Mouse (Mus musculus) layer of hippocampus, postnatal 36 days (tissue): ENCODE data around the gene Rras. TPM values are rescaled to one million over a fixed set of nuclear protein-coding genes. Genes with fewer than 3 reads are reported as not detected.

Source experiments
- DNase-seq, 2 experiments: peaks; one replicate each; pipeline ENCODE4 v3.0.0; 2022
- total RNA-seq, 2 experiments: library from RNA; stranded (reverse); gene quantifications; 2 replicates each; pipeline ENCODE4 v1.2.3; 2021

The Rras gene
- total RNA-seq = 1 to 10 TPM; 9.7 TPM

DNA sequence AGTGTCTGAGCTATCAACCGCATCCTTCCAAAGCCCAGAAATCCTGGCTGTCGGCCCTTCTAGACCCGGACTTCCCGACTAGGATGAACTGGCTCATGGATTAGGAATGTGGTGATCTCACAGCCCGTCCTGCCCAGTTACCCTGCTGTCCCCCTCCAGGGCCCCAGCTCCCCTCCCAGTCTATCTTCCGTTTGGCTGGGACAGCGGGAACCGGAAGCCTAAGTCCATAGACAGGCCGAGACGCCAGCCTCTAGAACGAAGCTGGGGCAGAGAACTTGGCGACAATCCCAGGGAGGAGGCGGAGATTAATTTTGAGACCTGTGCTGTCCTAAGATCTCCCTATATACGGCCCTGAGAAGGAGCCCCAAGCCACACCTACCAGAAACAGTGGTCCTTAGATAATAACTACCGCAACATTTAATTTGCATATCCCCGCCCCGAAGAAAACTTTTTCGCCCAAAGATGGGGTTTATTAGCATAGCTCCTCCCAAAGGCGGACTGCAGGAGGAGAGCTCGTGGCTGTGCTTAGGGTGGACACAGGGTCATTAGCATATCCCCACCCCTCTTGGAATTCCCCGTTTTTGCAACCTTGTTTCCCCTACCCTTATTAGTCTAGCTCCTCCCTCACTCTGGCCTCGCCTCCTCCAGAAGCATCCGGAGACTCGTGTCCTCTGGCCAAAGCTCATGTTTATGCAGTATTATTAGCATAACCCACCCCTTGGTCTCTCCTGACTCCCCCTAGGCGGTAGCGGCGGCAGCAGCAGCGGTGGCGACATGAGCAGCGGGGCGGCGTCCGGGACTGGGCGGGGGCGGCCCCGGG lies at the start of gene Rras:
Rras (plus strand) TSS at position 720 of the 820 bp plus-strand sequence.
- peak; percentile 80 to 82 for DNase-seq

DNA sequence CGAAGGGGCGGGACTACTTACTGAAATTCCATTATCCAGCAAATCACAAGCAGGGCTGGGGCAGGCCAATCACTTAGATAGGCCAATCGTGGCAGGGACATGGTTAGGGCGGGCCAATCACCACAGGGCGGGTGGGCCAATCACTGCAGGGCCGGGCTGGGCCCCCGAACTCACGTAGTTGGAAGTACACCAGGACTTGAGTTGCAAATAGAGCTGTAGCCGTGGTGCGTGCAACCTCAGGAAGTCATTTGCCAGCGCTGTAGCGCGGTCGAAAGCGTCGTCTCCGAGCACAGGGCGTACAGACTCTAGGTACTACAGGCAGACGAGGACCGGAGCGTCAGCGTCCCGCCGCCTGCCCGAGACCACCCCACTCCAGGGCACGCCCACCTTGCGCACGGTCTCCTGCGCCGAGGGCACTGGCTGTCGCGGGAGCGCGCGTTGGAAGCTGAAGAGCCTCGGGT lies 47.5 kb upstream of the Rras start:
- DNase-seq = peak; percentile 73 to 84

DNA sequence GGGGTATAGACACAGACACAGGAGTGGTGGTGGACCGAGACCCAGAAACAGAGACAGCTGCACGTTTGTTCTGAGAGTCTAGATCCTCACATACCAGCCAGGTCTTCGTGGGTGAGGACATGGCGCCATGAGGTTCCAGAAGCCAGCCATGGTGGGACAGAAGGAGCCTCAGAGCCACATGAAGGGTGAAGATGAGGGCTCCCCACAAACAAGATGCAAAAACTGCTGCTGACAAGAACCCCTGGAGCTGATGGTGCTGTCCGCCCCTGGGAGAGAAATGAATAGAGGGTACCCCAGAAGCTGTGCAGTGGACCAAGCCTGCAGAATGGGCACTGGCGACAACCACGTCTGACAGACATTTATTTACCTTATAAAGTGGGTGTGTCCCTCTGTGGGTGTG lies 46.6 kb upstream of the Rras start:
- DNase-seq = no peak

DNA sequence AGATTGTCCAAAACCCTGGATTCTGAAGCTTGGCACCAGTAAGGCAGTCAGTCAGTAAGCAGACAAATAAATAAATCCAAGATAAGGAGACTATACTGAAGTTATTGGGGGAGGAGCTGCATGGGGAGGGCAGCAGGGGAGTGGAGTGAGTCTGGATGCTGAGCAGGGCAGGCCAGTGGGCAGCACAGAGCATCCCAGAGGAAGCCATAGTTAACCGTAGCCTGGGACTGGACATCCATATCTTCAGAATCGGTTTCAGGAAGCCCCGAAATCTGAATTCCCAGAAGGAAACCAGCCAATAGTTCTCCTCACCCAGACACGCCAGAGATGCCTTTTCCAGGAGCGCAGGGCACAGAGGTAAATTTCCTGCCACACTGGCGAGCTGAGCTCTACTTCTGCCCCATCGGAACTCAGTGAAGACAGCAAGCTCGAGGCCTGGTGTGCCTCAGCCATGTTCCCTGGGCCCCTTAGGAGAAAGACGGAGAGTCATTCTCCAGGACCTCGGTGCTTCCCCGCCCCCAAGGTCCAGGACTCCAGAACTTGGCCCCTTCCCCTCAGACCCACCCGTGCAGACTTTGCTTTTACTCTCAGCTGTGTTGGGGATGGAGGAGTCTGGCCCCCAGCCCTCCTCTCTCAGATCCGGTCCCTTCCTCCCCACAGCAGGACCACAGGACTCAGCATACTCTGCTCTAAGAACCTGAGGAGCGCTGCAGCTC lies 44.2 kb upstream of the Rras start:
- DNase-seq = peak in 1 of 2 experiments; percentile 29

DNA sequence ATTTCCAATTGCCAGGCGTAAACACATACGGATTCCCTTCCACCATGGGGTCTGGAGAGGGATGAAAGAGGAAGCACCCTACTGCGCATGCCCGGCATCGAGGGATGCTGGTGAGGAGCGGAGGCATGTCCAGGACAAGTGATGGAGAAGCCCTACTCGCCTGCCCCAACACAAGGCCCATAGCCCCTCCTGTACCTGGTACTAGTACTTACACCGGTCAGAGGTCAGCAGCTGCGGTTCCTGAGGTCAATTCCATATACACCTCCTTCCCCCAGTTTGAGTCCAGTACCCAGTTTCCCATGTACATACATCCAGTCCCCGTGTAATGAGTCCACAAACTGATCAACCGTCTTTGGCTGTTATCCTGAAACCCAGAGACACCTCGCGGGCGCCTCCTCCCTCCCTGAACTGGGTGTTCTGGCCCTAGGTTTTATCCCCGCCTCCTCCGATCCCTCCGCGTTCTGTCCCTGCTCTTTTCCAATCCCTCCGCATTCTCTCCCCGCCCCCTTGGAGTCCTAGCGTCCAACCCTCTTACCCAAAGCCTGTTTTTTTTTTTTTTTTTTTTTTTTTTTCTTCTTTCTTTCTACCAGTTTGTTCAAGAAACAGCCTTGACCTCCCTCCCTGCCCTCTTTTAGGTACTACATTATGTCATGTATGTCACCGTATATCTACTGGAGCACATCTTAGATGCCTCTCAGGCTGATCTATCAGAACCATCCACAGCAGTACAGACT lies 43.2 kb upstream of the Rras start, which contains the start of gene Cpt1c:
Cpt1c (minus strand) TSS at position 469 of the 734 bp plus-strand sequence.
- DNase-seq = peak; percentile 87

DNA sequence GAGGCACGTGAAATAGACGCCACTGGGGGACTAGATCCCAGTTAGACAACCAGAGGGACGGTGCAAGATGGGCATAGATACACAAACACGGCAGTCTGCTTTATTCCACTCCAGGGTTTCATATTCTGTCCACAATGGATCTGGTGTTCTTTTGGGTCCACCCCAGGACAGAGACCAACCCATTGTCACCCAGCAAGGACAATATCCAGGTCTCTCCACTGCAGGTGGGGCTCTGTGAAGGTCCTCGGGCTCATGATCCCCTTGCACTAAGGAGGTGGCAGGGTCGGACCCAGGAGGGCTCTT lies 42.7 kb upstream of the Rras start:
- DNase-seq = no peak

DNA sequence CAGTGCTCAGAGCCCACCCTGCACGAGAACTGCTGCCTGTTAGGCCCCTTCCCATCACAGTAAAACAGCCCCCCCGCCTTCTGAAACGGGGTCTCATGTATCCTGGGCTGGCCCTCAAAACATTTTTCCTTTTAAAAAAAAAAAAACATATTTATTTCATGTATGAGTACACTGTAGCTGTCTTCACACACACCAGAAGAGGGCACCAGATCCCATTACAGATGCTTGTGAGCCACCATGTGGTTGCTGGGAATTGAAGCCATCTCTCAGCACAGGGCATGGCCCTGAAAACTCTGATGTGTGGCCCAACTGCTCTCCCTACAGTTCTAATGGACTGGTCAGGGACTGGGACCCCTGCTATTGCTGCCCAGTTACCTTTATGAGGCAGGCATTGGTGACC lies 39.5 kb upstream of the Rras start:
- DNase-seq = no peak

DNA sequence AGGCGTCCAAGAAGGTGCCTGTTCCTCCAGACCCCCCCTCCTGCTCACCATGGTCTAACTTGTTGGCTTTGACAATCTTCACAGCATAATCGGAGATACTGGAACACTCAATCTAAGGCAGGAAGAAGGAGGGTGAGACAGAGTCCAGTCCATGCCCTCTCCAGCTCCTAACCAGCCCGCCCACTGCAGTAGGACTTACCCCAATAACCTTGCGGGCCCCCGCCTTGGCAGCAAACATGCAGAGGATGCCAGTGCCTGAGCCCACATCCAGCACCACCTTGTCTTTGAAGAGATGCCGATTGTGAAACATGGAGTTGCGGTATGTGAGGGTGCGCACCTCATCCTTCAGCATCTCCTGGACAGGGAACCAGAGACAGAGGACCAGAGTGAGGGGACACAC lies 36.2 kb upstream of the Rras start:
- DNase-seq = no peak

DNA sequence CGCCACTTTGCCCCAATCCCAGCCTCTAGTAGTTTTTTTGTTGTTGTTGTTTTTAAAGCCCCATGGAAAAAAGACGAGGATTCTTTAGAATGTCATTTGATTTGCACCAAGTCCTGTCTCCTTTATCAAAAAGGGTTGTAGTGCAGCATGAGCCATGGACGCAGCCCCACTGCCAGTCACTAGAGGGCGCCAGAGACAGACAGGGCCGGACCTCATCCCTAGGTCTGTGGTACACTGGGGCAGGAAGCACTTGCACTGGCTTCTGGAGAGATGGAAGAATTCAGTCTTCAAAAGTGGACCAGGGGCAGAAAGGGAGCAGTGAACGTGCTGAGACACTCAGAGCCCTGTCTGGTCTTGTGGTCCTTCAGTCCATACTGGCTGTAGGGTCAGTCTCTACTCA lies 34.7 kb upstream of the Rras start:
- DNase-seq = peak; percentile 77 to 80

DNA sequence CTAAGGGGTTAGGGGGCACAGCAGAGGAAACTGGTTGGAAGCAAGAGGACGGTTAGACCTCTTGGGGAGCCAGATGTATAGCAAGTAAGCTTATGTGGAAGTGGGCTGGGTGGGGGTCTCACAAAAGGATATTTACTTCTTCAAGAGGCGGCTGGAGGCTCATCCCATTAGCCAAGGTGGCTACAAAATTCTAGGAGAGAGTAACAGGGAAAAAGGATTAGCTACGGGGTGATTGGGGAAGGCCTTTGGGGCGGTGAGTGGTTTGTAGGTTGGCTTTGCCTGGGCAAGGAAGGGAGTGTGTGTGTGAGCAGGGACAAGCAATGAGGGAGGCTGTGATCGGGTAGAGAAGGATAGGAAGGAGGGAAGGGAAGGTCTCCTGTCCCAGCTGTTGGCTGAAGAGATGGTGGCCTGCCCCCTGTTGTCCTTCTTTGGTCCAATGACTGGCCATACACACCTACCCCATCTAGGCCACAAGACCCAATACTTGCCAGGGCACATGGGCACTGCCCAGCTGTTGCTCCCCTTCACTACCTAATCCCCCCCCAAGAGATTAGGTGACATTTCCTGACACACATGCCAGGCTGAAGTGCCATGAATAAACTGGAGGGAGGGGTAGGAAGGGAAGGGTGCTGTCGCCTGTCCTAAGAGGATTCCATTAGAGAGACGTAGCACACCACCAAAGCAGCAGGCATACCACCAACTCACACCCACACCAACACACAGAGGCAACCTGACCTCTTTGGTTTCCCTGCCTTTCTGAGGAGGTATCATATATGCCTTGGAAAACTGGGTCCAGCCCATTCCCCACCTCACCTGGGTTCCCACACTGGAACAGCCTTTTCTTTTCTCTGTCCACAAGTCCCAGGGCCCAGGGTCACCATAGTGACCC lies 33.6 kb upstream of the Rras start:
- no peak for DNase-seq

DNA sequence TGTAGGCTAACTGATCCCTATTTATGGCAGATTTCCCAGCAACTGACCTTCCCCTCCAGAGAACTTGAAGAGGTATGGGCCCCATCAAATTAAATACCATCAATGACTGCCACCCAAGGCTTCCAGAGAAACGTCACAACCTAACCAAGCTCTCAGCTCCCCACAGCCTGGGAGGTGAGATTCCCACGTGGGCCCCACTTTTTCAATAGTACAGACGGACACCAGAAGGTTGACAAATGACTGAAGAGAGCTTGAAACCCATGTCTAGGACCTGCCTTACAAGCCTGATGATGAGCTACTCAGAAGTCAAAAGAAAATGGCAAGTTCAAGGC lies 33.0 kb upstream of the Rras start:
- DNase-seq = no peak

DNA sequence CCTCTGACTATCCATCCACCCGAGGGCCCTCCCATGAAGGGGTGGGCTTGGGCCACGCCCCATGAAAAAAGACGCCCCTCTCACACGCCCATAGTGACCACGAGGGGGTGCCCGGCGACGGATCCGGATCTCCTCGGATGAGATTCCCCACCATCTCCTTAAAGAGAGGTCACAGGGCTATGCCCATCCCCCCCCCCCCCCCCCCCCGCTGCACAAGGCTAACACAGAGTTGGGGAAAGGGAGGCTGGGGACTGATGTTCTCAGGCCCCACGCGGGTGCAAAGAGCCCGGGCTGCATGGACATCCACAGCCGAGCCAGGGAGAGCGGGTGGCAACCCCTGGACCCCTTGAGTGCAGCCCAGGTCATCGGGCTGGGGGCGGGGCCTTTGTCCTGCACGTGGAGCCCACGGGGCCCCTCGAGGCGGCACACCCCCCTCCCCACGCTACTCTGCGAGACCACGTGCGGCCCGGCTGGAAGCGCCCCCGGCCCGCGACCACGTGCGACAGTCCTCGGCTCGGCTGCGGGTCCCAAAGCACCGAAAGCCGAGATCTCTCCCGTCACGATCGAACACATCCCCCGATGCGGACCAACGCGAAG lies 32.1 kb upstream of the Rras start:
- DNase-seq = peak; percentile 42 to 51

DNA sequence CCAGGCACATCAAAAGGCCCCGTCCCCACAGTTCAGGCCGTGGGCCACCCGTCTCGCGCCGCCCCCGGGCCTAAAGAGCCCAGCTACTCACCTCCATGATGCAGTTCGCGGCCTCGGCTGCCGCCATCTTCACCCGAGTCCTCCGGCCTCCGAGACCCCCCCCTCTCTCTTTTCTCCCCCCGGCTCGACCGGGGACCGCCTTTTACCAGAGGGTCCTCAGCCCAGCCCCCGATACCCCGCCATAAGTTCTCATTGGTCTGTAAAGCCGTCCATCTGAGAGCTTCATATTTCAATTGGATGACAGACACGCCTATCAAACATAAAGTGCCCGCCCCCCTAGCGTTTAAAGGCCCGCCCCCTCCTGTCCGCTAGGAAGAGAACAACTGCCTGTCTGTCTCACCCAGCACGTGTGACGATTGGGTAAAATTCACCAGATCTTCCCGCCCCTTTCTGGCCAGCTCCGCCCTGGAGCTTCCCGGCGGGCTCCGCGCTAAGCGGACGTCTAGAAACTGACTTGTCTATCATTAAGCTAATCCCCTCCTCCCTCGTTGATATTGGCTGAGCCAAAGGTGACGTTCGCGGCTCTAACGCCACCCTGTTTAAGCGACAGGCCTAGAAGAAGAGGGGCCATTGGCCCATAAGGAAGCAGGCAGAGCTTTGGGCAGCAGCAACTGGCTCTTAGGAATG lies 31.4 kb upstream of the Rras start, which contains the start of gene Prmt1:
Prmt1 (minus strand) TSS at position 377 of the 687 bp plus-strand sequence.
- DNase-seq = peak; percentile 98 to 99

DNA sequence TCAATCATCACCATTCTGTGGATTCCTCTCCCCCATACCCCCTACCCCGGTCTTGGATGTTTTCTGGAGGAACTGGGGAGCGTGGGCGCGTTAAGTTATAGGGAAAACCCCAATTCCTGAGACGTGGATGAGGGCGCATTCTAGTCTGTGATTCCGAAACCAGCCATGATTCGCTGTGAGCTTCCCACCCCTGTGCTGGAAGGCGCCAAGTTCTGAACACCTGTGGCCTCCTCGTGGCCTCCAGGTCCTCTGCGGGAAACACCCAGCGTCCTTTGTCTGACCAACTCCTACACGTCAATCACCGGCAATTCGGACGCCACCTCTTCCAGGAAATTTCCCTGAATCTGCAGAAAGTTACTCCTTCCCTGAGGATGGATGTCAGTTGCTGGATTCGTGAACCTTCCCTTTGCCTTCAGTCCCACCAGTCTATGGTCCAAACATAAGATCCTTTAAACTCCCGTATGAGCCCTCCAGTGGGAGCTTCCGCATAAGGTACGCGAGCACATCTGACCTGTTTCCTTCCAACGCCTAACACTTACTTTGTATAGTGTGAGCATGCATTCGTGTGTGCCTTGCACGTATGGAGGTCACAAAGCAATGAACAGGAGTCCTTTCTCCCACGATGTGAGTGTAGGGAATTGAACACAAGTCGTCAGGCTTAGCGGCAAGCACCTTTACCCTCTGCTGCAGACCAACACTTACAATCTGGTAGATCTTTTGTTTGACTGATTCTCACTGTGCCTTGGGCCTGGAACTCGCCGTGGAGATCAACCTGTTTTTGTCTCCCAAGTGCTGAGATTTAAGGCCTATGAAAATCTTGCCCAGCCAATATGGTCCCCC lies 30.7 kb upstream of the Rras start:
- DNase-seq = no peak

DNA sequence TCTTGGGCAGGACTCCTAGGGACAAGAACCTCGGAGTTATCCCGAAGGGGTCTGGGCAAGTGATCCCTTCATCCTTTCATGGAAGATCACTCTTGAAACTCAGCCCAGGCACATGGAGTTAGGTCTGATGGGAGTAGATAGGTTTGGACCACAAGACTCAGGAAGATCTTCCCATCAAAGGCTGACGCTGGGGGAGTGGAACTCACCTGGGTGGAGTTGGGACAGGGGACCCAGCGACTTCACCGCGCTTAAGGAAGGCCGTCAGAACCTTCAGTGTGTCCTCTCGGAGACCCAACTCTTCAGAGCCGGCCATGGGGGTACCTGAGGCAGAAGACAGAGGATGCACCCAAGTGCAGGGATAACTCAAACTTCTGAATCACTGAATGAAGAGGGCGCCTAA lies 21.1 kb upstream of the Rras start:
- no peak for DNase-seq

DNA sequence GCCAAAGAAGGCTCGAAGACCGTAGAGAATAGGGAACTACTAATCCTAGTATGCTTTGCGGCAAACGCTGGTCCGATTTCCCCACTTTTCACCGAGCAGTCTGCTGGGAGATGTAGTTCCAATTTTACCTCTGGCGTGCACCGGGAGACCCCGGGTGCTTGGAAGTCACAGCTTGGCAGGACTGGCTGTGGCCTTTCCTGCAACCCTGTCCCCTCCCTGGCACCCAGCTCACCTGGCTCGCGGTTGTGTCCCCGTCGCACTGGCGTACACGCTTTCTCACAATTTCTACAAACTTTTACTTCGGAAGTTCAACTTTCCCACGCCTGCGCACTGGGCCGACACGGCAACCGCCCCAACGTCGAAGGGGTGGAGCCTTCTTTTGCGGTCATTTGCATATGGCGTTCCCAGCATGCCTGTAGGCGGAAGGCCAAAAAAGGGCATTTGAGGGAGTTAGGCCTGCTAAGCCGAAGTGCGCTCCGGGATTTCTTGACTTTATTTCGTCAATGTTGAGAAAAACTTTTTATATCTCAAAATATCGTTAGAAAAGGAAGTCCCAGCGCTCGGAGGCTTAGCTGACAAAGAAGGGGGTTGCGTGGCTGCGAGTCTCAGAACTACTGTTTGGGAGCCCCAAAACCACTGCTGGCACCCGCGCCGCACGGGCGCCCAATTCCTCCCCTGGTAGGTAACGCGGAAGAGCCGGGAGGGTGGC lies 20.4 kb upstream of the Rras start, which contains the start of gene Irf3:
Irf3 (plus strand) TSS at position 418 of the 709 bp plus-strand sequence.
- peak; percentile 95 to 97 for DNase-seq

DNA sequence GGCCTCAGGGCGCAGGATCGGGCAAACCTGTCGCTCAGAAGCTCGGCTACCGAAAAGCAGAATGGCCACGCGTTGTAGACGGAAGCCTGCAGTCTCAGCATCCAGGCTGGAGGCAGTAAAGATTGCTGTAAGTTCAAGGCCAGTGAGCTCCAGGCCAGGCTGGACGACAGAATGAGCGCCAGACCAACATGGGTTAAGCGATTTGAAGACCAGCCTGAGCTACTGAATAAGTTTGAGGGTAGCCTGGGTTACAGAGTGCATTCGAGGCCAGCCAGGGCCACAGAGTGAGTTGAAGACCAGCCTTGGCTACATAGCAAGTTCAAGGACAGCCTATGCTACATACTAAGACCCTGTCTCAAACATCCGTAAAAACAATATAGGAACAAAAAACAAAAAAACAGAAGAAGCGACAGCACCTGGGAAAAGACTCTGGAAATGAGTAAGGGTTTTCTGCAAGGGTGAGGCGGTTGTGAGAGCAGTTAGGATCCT lies 19.8 kb upstream of the Rras start:
- DNase-seq = no peak

DNA sequence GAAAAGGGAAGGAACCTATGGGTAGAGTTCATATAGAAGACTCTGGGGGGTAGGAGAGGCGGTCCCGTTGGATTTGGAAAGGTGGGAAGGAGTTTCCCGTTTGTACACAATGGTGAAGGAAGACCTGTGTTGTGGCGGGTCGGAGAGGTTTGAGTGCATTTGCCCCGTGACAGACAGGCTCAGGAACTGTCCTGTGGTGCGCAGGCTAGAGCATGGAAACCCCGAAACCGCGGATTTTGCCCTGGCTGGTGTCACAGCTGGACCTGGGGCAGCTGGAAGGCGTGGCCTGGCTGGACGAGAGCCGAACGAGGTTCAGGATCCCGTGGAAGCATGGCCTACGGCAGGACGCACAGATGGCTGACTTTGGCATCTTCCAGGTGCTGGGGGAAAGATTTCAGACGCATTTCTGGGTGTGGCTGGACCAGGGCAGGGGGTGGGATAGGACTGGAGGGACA lies 19.2 kb upstream of the Rras start, which contains the start of gene Bcl2l12:
Bcl2l12 (minus strand) TSS at position 212 of the 455 bp plus-strand sequence.
- DNase-seq = no peak

DNA sequence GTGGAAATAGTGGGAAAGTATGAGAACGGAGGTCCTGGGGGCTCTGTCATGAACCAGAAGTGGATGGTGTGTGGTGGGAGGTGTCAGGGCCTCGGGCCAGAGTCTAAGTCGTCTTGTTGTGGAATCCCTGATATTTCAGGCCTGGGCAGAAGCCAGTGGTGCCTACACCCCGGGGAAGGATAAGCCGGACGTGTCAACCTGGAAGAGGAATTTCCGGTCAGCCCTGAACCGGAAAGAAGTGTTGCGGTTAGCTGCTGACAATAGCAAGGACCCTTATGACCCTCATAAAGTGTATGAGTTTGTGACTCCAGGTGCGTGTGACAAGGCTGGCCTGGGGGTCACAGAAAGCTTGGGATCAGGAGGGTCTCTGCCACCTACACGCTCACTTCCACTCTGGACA lies 18.0 kb upstream of the Rras start:
- no peak for DNase-seq
